Mouse (Mus musculus): ENCODE results near the gene Erc2. TPM values are rescaled to one million over a fixed set of nuclear protein-coding genes. Genes with fewer than 3 reads are reported as not detected.

The Erc2 gene
- polyA plus RNA-seq, 1 experiment, result 0.53 TPM

DNA sequence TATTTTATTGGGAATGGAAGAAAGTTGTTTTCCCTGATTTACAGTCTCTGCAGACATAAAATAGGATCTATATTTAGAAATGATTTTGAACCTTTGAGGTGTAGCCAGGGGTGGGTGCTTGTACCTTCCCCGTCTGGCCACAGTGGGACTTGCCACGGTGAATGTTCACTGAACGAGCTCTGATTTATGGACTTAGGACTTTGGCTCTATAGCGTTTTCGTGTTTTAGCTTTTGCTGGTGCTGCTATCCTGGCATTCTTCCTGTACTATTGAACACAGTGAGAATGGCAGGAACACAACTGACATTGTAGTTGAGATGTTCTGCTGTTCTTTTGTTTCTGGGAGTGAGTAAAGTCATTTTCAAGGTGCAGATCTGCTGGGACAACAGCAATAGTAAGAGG, 429.4 kb downstream of the Erc2 start:
- H3ac ChIP-seq (ENCODE audit: control insufficient read depth, insufficient read length), result no peak overlapping the region
- no peak for TF ChIP-seq POLR2AphosphoS2 (IDR thresholded peaks at IDR 0.05; ENCODE audit: insufficient read length, low read depth)
- no peak for TF ChIP-seq MAX (IDR thresholded peaks at IDR 0.05; ENCODE audit: low read depth)
- no peaks in the 10 kb centered on the region for H3K27me3 ChIP-seq (ENCODE audit: control insufficient read depth, insufficient read depth, insufficient read length)
- no peak overlapping the region for H3K4me2 ChIP-seq (ENCODE audit: low read depth)
- no peak overlapping the region for H3K4me3 ChIP-seq
- H3K79me2 ChIP-seq (ENCODE audit: control insufficient read depth, insufficient read depth), result no peaks in the 10 kb centered on the region
- H3K36me3 ChIP-seq (ENCODE audit: control insufficient read depth, insufficient read depth), result no peaks in the 10 kb centered on the region

DNA sequence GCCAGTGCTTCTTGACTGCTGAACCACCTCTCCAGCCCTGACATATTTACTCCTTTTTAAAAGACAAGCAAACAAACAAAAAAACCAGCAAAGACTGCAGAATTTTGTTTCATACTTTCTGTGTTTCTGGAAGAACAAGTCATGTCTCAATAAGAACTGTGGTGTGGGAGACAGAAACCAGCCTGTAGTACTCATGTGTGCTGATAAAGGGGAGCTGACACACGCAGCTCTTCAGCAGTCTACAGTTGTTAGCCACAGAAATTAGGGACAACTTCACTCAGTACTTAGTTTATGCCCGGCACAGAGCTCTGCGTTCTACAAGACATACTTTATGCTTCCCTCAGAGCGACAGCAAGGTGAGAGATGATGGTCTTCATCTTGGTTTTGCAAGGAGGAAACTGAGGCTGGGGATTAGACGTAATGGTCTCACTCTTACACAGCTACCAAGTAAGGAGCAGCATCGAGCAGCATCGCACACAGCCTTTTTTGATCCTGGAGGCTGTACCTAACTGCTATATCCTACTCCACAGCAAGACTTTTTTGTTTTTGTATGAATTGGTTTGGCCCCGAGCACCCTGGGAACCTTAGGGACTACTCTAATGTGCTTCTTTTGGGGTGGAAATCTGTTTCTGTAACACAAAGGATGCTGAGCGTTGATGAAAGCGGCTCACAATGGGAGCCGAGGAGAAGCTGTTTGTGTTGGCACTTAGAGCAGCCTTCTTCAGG, 435.1 kb downstream of the Erc2 start:
- no peak overlapping the region for H3K4me2 ChIP-seq (ENCODE audit: low read depth)
- H3K36me3 ChIP-seq (ENCODE audit: control insufficient read depth, insufficient read depth), result no peaks in the 10 kb centered on the region
- H3K79me2 ChIP-seq (ENCODE audit: control insufficient read depth, insufficient read depth), result no peaks in the 10 kb centered on the region
- TF ChIP-seq SRF (IDR thresholded peaks at IDR 0.05; ENCODE audit: control insufficient read depth, insufficient read length, low read depth) (no peak), MYOD1 (IDR thresholded peaks at IDR 0.05; ENCODE audit: control insufficient read depth in 1 of 3, insufficient read length in 2 of 3, low read depth in 2 of 3) (no peak), USF1 (IDR thresholded peaks at IDR 0.05; ENCODE audit: low read depth) (no peak), TCF3 (IDR thresholded peaks at IDR 0.05; ENCODE audit: insufficient read length, low read depth) (no peak), POLR2A (IDR thresholded peaks at IDR 0.05; ENCODE audit: insufficient read length, low read depth) (no peak), E2F4 (IDR thresholded peaks at IDR 0.05; ENCODE audit: insufficient read depth) (no peak), MAX (IDR thresholded peaks at IDR 0.05; ENCODE audit: low read depth) (no peak), REST (IDR thresholded peaks at IDR 0.05; ENCODE audit: insufficient read depth, insufficient read length) (no peak), TCF12 (IDR thresholded peaks at IDR 0.05; ENCODE audit: insufficient read depth, poor library complexity, severe bottlenecking) (no peak), CEBPB (IDR thresholded peaks at IDR 0.05; ENCODE audit: insufficient read depth, poor library complexity, severe bottlenecking) (no peak)
- no peaks in the 10 kb centered on the region for H3K27me3 ChIP-seq (ENCODE audit: control insufficient read depth, insufficient read depth, insufficient read length)
- no peak overlapping the region for H3K4me3 ChIP-seq
- H3ac ChIP-seq (ENCODE audit: control insufficient read depth, insufficient read length), result no peak overlapping the region

DNA sequence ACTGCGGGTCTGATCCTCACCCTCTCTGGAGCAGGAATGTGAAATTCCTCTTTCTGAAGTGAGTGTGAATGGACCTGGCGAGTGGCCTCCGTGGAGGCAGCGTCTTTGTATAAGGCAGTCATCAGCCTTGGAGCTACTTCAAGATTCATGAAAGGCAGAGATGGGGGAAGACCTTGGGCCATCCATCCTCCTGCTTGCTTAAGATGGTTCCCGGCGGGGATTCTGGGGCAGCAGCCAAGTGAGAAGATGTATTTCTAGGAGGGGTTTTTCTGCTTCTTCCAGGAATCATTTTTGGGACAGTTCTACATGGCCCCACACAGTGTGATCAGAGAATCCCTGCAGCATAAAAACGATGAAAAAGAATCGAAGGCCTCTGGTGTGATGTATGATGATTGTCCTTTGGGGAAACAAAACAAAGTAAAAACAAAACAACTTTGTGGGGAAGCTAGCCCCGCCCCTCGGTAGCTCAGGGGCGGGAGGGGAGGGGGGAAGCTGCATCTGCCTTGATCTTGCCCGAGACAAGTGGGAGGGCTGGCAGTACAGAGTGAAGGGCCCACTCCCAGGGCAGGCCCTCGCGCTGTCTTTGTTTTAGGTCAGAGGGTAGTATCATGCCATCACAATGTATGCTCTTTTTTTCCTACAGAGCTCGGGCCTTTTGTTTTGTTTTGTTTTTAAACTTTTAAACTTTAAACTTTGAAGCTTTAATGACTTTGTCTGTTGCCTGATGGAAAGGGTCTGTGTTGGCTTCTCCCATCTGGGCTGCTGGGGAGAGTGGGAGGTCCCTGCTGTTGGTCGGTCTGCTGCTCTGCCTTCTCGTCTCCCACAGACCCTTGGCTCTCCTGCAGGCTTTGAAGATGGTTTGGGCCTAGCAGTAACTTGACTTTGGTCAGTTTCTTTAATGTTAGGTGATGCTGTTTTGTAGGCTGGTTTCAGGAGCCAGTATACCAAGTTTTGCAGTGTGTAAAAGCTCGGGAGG, 435.9 kb downstream of the Erc2 start:
- Histone ChIP-seq H3K36me3 (ENCODE audit: control insufficient read depth, insufficient read depth) (no peaks in the 10 kb centered on the region), H3K4me2 (ENCODE audit: low read depth) (no peak overlapping the region), H3ac (ENCODE audit: control insufficient read depth, insufficient read length) (no peak overlapping the region), H3K79me2 (ENCODE audit: control insufficient read depth, insufficient read depth) (no peaks in the 10 kb centered on the region), H3K27me3 (ENCODE audit: control insufficient read depth, insufficient read depth, insufficient read length) (no peaks in the 10 kb centered on the region), H3K4me3 (no peak overlapping the region)
- TF ChIP-seq MYOG (IDR thresholded peaks at IDR 0.05; ENCODE audit: control insufficient read depth in 1 of 3, insufficient read depth in 1 of 3, insufficient read length in 2 of 3, low read depth in 2 of 3), result no peak
- TF ChIP-seq SRF (IDR thresholded peaks at IDR 0.05; ENCODE audit: control insufficient read depth, insufficient read length, low read depth), result no peak
- TF ChIP-seq TCF12 (IDR thresholded peaks at IDR 0.05; ENCODE audit: insufficient read depth, poor library complexity, severe bottlenecking), result no peak
- TF ChIP-seq POLR2AphosphoS2 (IDR thresholded peaks at IDR 0.05; ENCODE audit: insufficient read length, low read depth), result no peak
- TF ChIP-seq USF1 (IDR thresholded peaks at IDR 0.05; ENCODE audit: low read depth), result no peak
- TF ChIP-seq E2F4 (IDR thresholded peaks at IDR 0.05; ENCODE audit: insufficient read depth), result no peak
- TF ChIP-seq MYOD1 (IDR thresholded peaks at IDR 0.05; ENCODE audit: control insufficient read depth in 1 of 3, insufficient read length in 2 of 3, low read depth in 2 of 3), result no peak

DNA sequence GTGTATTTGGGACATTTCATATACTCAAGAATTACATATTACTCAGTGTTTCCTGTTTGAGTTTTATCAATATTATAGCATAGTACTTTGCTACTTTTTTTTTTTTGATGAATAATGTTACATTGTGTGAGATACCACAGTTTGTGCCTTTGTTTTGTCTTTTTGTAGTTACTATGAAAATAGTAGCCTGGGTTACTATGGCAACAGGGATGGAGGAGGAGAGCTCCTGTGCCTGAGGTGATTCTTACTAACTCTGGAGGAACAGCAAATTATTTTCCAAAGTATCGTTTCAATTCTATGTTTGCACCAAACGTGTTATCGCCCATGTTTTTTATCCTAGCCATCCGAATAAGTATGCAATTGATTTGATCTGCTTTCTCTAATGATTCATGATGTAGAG, 438.7 kb downstream of the Erc2 start:
- Histone ChIP-seq H3K4me2 (ENCODE audit: low read depth) (no peak overlapping the region), H3K4me3 (no peak overlapping the region), H3K36me3 (ENCODE audit: control insufficient read depth, insufficient read depth) (no peaks in the 10 kb centered on the region), H3K79me2 (ENCODE audit: control insufficient read depth, insufficient read depth) (no peaks in the 10 kb centered on the region), H3ac (ENCODE audit: control insufficient read depth, insufficient read length) (no peak overlapping the region), H3K27me3 (ENCODE audit: control insufficient read depth, insufficient read depth, insufficient read length) (no peaks in the 10 kb centered on the region)
- TF ChIP-seq MYOG (IDR thresholded peaks at IDR 0.05; ENCODE audit: control insufficient read depth in 1 of 3, insufficient read depth in 1 of 3, insufficient read length in 2 of 3, low read depth in 2 of 3) (no peak), TCF12 (IDR thresholded peaks at IDR 0.05; ENCODE audit: insufficient read depth, poor library complexity, severe bottlenecking) (no peak), REST (IDR thresholded peaks at IDR 0.05; ENCODE audit: insufficient read depth, insufficient read length) (no peak), POLR2AphosphoS2 (IDR thresholded peaks at IDR 0.05; ENCODE audit: insufficient read length, low read depth) (no peak), E2F4 (IDR thresholded peaks at IDR 0.05; ENCODE audit: insufficient read depth) (no peak), USF1 (IDR thresholded peaks at IDR 0.05; ENCODE audit: low read depth) (no peak), TCF3 (IDR thresholded peaks at IDR 0.05; ENCODE audit: insufficient read length, low read depth) (no peak), MAX (IDR thresholded peaks at IDR 0.05; ENCODE audit: low read depth) (no peak), CEBPB (IDR thresholded peaks at IDR 0.05; ENCODE audit: insufficient read depth, poor library complexity, severe bottlenecking) (no peak), MYOD1 (IDR thresholded peaks at IDR 0.05; ENCODE audit: control insufficient read depth in 1 of 3, insufficient read length in 2 of 3, low read depth in 2 of 3) (no peak), SRF (IDR thresholded peaks at IDR 0.05; ENCODE audit: control insufficient read depth, insufficient read length, low read depth) (no peak), POLR2A (IDR thresholded peaks at IDR 0.05; ENCODE audit: insufficient read length, low read depth) (no peak)
